Mouse (Mus musculus): Measurements from ENCODE around the gene Stard9. TPM values are rescaled to one million over a fixed set of nuclear protein-coding genes. Genes with fewer than 3 reads are reported as not detected.
"Not testable (repeated sequence)": the region's sequence is repeated elsewhere in the genome, so short reads cannot be mapped to it uniquely, and the experiment has no call there.

Stard9 gene
- total and polyA plus RNA-seq, 3 experiments = 5.1 to 9.0 (median 8.7) TPM

GRCm38 (mm10) chr2:120654693-120655092 is 25.8 kb downstream of the Stard9 start:
- no peak for DNase-seq

- DNase-seq = no peak
Observed at GRCm38 (mm10) chr2:120655905-120656304, 27.0 kb downstream of the Stard9 start.

- no peak for DNase-seq
Observed at GRCm38 (mm10) chr2:120656711-120657110, 27.8 kb downstream of the Stard9 start.

- DNase-seq = peak; percentile 46
Observed at GRCm38 (mm10) chr2:120658486-120658885, 29.6 kb downstream of the Stard9 start.

GRCm38 (mm10) chr2:120659318-120659717 is 30.4 kb downstream of the Stard9 start:
- no peak for DNase-seq

GRCm38 (mm10) chr2:120660486-120661078 is 31.7 kb downstream of the Stard9 start:
- DNase-seq = no peak

- no peak for DNase-seq
Observed at GRCm38 (mm10) chr2:120662766-120663165, 33.8 kb downstream of the Stard9 start.

GRCm38 (mm10) chr2:120663491-120664154 is 34.7 kb downstream of the Stard9 start:
- no peak for DNase-seq

GRCm38 (mm10) chr2:120667446-120667845 is 38.5 kb downstream of the Stard9 start:
- DNase-seq = peak; percentile 72

- DNase-seq = no peak
Observed at GRCm38 (mm10) chr2:120670253-120670652, 41.3 kb downstream of the Stard9 start.

GRCm38 (mm10) chr2:120681151-120681550 is 52.2 kb downstream of the Stard9 start:
- not testable (repeated sequence) for DNase-seq

- no peak for DNase-seq
Observed at GRCm38 (mm10) chr2:120697767-120698166, 68.8 kb downstream of the Stard9 start.

GRCm38 (mm10) chr2:120700379-120700885 is 71.5 kb downstream of the Stard9 start:
- no peak for DNase-seq

GRCm38 (mm10) chr2:120702675-120703074 is 73.8 kb downstream of the Stard9 start:
- no peak for DNase-seq

- no peak for DNase-seq
Observed at GRCm38 (mm10) chr2:120707041-120707440, 78.1 kb downstream of the Stard9 start.

- DNase-seq = no peak
Observed at GRCm38 (mm10) chr2:120710154-120710553, 81.2 kb downstream of the Stard9 start.

GRCm38 (mm10) chr2:120710948-120711347 is 82.0 kb downstream of the Stard9 start:
- peak; percentile 23 for DNase-seq

- DNase-seq = no peak
Observed at GRCm38 (mm10) chr2:120713441-120713840, 84.5 kb downstream of the Stard9 start.

GRCm38 (mm10) chr2:120718496-120718895 is 89.6 kb downstream of the Stard9 start:
- DNase-seq = no peak

- DNase-seq = no peak
Observed at GRCm38 (mm10) chr2:120720821-120721220, 91.9 kb downstream of the Stard9 start.

- no peak for DNase-seq
Observed at GRCm38 (mm10) chr2:120721911-120722310, 93.0 kb downstream of the Stard9 start.

- DNase-seq = no peak
Observed at GRCm38 (mm10) chr2:120722491-120722890, 93.6 kb downstream of the Stard9 start.

GRCm38 (mm10) chr2:120723621-120724020 is 94.7 kb downstream of the Stard9 start:
- no peak for DNase-seq

- DNase-seq = no peak
Observed at GRCm38 (mm10) chr2:120724176-120724575, 95.3 kb downstream of the Stard9 start.

All from adrenal gland, adult 2 months (tissue).